Mouse (Mus musculus) liver, postnatal 0 days (tissue): ENCODE measurements around the gene Hnrnph1.

Source experiments
- CTCF ChIP-seq: sonication (generic); IDR thresholded peaks from 2 replicates; pipeline ENCODE4 v1.5.1; 2016; ENCODE audit warnings: antibody characterized with exemption, low read depth
- EP300 ChIP-seq: IDR thresholded peaks from 2 replicates; pipeline ENCODE4 v1.6.1; 2016; ENCODE audit warnings: antibody characterized with exemption, low read depth, mild to moderate bottlenecking

DNA sequence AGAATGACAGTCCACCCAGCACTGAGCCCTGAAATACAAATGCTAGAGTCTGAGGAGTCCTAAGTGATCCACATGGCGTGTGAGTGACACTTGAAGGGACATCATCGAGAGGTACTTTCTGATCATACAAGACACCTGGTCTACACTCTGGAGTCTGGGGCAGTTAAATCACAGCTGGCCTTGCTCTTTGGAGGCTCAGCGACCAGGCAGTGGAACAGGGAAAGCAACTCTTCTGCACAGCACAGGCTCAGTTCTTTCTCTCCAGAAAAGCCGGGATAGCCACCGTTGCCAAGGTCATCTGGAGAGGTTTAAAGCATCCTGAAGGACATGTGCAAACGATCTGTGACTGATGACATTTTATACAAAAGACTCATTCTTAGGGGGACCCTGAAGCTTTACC, 30.4 kb downstream of the Hnrnph1 start:
- TF ChIP-seq CTCF (no peak), EP300 (no peak)
